Mouse (Mus musculus) small intestine, adult 2 months (tissue): ENCODE results near the gene Dda1. TPM values are rescaled to one million over a fixed set of nuclear protein-coding genes. Genes with fewer than 3 reads are reported as not detected.

ENCODE experiments used
- H3K27ac ChIP-seq: fragments of 200-500 bp; 2 replicates; pipeline ENCODE4 v1.5.1; 2012; ENCODE audit warnings: low read depth, low read length, control low read depth, inconsistent platforms; ENCODE audit not compliant: insufficient read depth
- H3K27me3 ChIP-seq: fragments of 200-500 bp; 2 replicates; pipeline ENCODE4 v1.6.1; 2012; ENCODE audit warnings: mild to moderate bottlenecking, moderate library complexity, low read length, inconsistent platforms; ENCODE audit not compliant: control insufficient read depth, insufficient read depth
- H3K36me3 ChIP-seq: fragments of 200-500 bp; 2 replicates; pipeline ENCODE4 v1.6.1; 2012; ENCODE audit warnings: mild to moderate bottlenecking, low read length, control low read depth, inconsistent platforms; ENCODE audit not compliant: control insufficient read depth, insufficient read depth
- H3K4me1 ChIP-seq: fragments of 200-500 bp; 2 replicates; pipeline ENCODE4 v1.6.1; 2012; ENCODE audit warnings: low read length, inconsistent platforms, mixed read lengths; ENCODE audit not compliant: control insufficient read depth, insufficient read depth, insufficient read length
- H3K4me3 ChIP-seq: fragments of 200-500 bp; 2 replicates; pipeline ENCODE4 v1.5.1; 2012; ENCODE audit warnings: low read depth, mild to moderate bottlenecking, control low read depth, inconsistent platforms, low read length, moderate library complexity
- CTCF ChIP-seq: fragments of 200-500 bp; IDR thresholded peaks from 2 replicates; pipeline ENCODE4 v1.5.1; 2012; ENCODE audit warnings: low read depth, mild to moderate bottlenecking, control low read depth, inconsistent platforms, low read length, moderate library complexity, mixed read lengths; ENCODE audit not compliant: insufficient replicate concordance, insufficient read length; ENCODE audit errors: extremely low read depth
- POLR2A ChIP-seq: fragments of 200-500 bp; IDR thresholded peaks from 2 replicates; pipeline ENCODE4 v1.6.1; 2012; ENCODE audit warnings: low read depth, mild to moderate bottlenecking, control low read depth, inconsistent platforms, low read length, moderate library complexity
- WGBS: fragments of 180-500 bp; shearing (Covaris S2); methylation state at CpG from one replicate; pipeline ENCODE4 v1.1.7; 2018; 5-methylcytosine and 5-hydroxymethylcytosine counted together
- polyA plus RNA-seq: library from polyadenylated mRNA; depleted of rRNA; stranded (reverse); fragments of >200 nt; gene quantifications from 2 replicates; pipeline ENCODE4 v1.2.3, GENCODE M21; 2012

Dda1 gene
- polyA plus RNA-seq, 1 experiment: 85.3 TPM

- Histone ChIP-seq H3K4me3 (no peak overlapping the region), H3K27ac (no peak overlapping the region), H3K27me3 (peaks cover 11% of the 10 kb centered on the region; the same call in 1 of the 2 replicates), H3K36me3 (no peaks in the 10 kb centered on the region), H3K4me1 (peaks cover 3% of the 10 kb centered on the region)
- 43% methylated on average over 4 of the region's 4 CpGs for WGBS
- TF ChIP-seq CTCF (no peak), POLR2A (no peak)
These were observed 37.0 kb downstream of the Dda1 start for GRCm38 (mm10) chr8:71505979-71506378.

GRCm38 (mm10) chr8:71507589-71508104, 38.6 kb downstream of the Dda1 start:
- H3K27me3 ChIP-seq: peaks cover 11% of the 10 kb centered on the region; the same call in 1 of the 2 replicates
- peak overlapping the region; percentile 62 for H3K4me3 ChIP-seq
- no peak overlapping the region for H3K27ac ChIP-seq
- peaks cover 3% of the 10 kb centered on the region for H3K4me1 ChIP-seq
- TF ChIP-seq CTCF: no peak
- no peak for TF ChIP-seq POLR2A
- no peaks in the 10 kb centered on the region for H3K36me3 ChIP-seq
- WGBS: under 1% methylated on average over 61 of the region's 61 CpGs

GRCm38 (mm10) chr8:71509316-71509715, 40.3 kb downstream of the Dda1 start:
- TF ChIP-seq POLR2A (no peak), CTCF (no peak)
- Histone ChIP-seq H3K27me3 (peaks cover 11% of the 10 kb centered on the region; the same call in 1 of the 2 replicates), H3K4me1 (peaks cover 3% of the 10 kb centered on the region), H3K27ac (peak overlapping the region; percentile 8; the same call in 1 of the 2 replicates), H3K36me3 (no peaks in the 10 kb centered on the region), H3K4me3 (peak overlapping the region; percentile 22)
- 28% methylated on average over 2 of the region's 2 CpGs for WGBS

- peak within 1 kb of the TSS; percentile 53 for H3K4me3 ChIP-seq
- H3K36me3 ChIP-seq: no peaks in the 10 kb centered on the region
- H3K4me1 ChIP-seq: peaks cover 3% of the 10 kb centered on the region
- peaks cover 11% of the 10 kb centered on the region; the same call in 1 of the 2 replicates for H3K27me3 ChIP-seq
- 35% methylated on average over 14 of the region's 14 CpGs for WGBS
- peak within 1 kb of the TSS; percentile 66 for H3K27ac ChIP-seq
- peak; percentile 39; the same call in 1 of the 2 replicates for TF ChIP-seq POLR2A
- TF ChIP-seq CTCF: no peak
These were observed 42.6 kb downstream of the Dda1 start, which contains the start of gene Plvap for GRCm38 (mm10) chr8:71511644-71512043. Gene Plvap, minus strand, starts transcription at chr8:71511752.

GRCm38 (mm10) chr8:71513018-71513754, 44.2 kb downstream of the Dda1 start:
- Histone ChIP-seq H3K4me1 (no peaks in the 10 kb centered on the region), H3K27me3 (0 out of 2 replicates have a peak, but pooled peaks cover 2% of the 10 kb centered on the region), H3K36me3 (no peaks in the 10 kb centered on the region), H3K27ac (no peak overlapping the region), H3K4me3 (no peak overlapping the region)
- 54% methylated on average over 15 of the region's 15 CpGs for WGBS
- TF ChIP-seq CTCF (no peak), POLR2A (no peak)

GRCm38 (mm10) chr8:71515043-71515442, 46.0 kb downstream of the Dda1 start:
- H3K4me3 ChIP-seq: no peak overlapping the region
- 0 out of 2 replicates have a peak, but pooled peaks cover 4% of the 10 kb centered on the region for H3K4me1 ChIP-seq
- no peak overlapping the region for H3K27ac ChIP-seq
- WGBS: 59% methylated on average over 5 of the region's 5 CpGs
- no peaks in the 10 kb centered on the region for H3K27me3 ChIP-seq
- TF ChIP-seq POLR2A: no peak
- no peak for TF ChIP-seq CTCF
- no peaks in the 10 kb centered on the region for H3K36me3 ChIP-seq

- 19% methylated on average over 6 of the region's 6 CpGs for WGBS
- Histone ChIP-seq H3K4me3 (no peak overlapping the region), H3K36me3 (no peaks in the 10 kb centered on the region), H3K27ac (no peak overlapping the region), H3K4me1 (0 out of 2 replicates have a peak, but pooled peaks cover 4% of the 10 kb centered on the region), H3K27me3 (0 out of 2 replicates have a peak, but pooled peaks cover 3% of the 10 kb centered on the region)
- TF ChIP-seq CTCF (no peak), POLR2A (no peak)
These were observed 47.8 kb downstream of the Dda1 start for GRCm38 (mm10) chr8:71516786-71517185.
